Mouse (Mus musculus): ENCODE results near the gene Epb41l4b. TPM values are rescaled to one million over a fixed set of nuclear protein-coding genes. Genes with fewer than 3 reads are reported as not detected.
A peak's percentile ranks its signal among the peaks of the same experiment; 100 is the strongest.

Gene Epb41l4b
- polyA plus RNA-seq, 1 experiment from 2014 or later, result 3.8 TPM

DNA sequence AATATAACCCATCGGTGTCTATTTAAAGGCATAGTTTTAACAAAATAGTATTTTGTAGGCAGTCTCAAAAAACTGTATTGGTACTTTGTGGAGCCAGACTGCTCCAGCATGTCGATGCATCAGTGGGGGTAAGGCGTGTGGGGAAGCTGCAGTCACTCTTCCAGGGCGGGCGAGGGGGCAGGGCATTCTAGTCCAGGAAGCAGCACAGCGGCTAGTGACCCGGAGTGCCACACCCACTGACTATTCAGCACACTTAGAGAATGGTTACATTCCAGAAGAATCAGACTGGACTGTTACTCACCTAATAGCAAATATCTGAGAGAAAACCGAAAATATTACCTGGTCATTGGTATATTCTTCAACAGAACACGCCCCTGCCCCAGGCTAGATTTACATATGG lies 185.7 kb downstream of the Epb41l4b start:
- Histone ChIP-seq H3K4me3 (replicated peaks; ENCODE audit: low read length) (no peak overlapping the region), H3K36me3 (replicated peaks; ENCODE audit: control insufficient read depth, insufficient read depth) (peaks cover 26% of the 10 kb centered on the region), H3K27ac (no peak overlapping the region), H3K4me1 (replicated peaks; ENCODE audit: control insufficient read depth, insufficient read depth, low read length) (no peaks in the 10 kb centered on the region), H3K9ac (no peak overlapping the region), H3K27me3 (ENCODE audit: control insufficient read depth, insufficient read depth, low read length) (no peaks in the 10 kb centered on the region), H3K9me3 (ENCODE audit: control insufficient read depth, low read length) (no peaks in the 10 kb centered on the region), H3K4me2 (replicated peaks) (no peak overlapping the region)
- ATAC-seq (ENCODE audit: low FRiP score) (no peak), DNase-seq (ENCODE audit: low spot score) (no peak)
- WGBS, result 67% methylated on average over 9 of the region's 9 CpGs

DNA sequence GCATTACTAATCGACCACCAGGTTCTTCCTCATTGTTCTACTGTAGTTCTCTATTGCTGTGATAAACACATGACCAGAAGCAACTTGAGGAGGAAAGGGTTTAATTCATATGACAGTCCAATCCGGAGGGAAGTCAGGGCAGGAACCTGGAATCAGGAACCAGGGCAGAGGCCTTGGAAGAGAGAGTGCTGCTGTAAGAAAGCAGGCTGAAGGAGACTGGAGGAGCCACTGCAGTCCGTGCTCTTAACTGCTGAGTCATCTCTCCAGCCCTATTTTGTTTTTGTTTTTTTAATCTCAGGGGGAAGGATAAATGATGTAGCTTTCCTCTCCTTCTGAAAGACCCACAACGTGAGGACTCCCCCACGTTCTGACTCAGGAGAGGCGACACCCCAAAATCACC lies 190.0 kb downstream of the Epb41l4b start:
- no peaks in the 10 kb centered on the region for H3K9me3 ChIP-seq (ENCODE audit: control insufficient read depth, low read length)
- H3K27ac ChIP-seq, result no peak overlapping the region
- no peak overlapping the region for H3K4me3 ChIP-seq (replicated peaks; ENCODE audit: low read length)
- no peaks in the 10 kb centered on the region for H3K27me3 ChIP-seq (ENCODE audit: control insufficient read depth, insufficient read depth, low read length)
- no peaks in the 10 kb centered on the region for H3K4me1 ChIP-seq (replicated peaks; ENCODE audit: control insufficient read depth, insufficient read depth, low read length)
- no peaks in the 10 kb centered on the region for H3K36me3 ChIP-seq (replicated peaks; ENCODE audit: control insufficient read depth, insufficient read depth)
- WGBS, result 63% methylated on average over 6 of the region's 6 CpGs
- DNase-seq (ENCODE audit: low spot score) (no peak), ATAC-seq (ENCODE audit: low FRiP score) (no peak)
- no peak overlapping the region for H3K9ac ChIP-seq
- no peak overlapping the region for H3K4me2 ChIP-seq (replicated peaks)

DNA sequence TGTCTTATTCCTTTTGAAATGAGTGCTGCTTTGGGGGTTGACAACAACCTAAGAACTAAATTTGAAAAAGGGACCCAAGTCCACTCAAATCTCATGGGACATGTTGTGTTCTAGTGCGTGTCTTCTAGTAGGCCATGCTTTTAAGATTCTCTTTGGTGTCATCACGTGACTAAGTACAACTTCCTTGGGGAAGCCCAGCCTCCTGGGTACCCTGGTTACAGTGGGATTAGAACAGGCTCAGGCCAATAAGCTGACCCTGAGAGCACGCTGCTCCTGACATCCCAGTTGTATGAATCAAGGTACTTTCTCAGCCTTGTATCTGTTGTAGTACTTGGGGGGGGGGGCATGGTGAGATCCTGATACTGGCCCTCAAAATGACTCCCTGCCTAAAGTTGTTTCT lies 191.5 kb downstream of the Epb41l4b start:
- H3K27ac ChIP-seq, result no peak overlapping the region
- H3K36me3 ChIP-seq (replicated peaks; ENCODE audit: control insufficient read depth, insufficient read depth), result no peaks in the 10 kb centered on the region
- H3K4me1 ChIP-seq (replicated peaks; ENCODE audit: control insufficient read depth, insufficient read depth, low read length), result no peaks in the 10 kb centered on the region
- H3K4me2 ChIP-seq (replicated peaks), result no peak overlapping the region
- no peaks in the 10 kb centered on the region for H3K27me3 ChIP-seq (ENCODE audit: control insufficient read depth, insufficient read depth, low read length)
- WGBS, result 85% methylated on average over 3 of the region's 3 CpGs
- ATAC-seq (ENCODE audit: low FRiP score) (no peak), DNase-seq (ENCODE audit: low spot score) (no peak)
- H3K9me3 ChIP-seq (ENCODE audit: control insufficient read depth, low read length), result no peaks in the 10 kb centered on the region
- no peak overlapping the region for H3K9ac ChIP-seq
- H3K4me3 ChIP-seq (replicated peaks; ENCODE audit: low read length), result no peak overlapping the region

DNA sequence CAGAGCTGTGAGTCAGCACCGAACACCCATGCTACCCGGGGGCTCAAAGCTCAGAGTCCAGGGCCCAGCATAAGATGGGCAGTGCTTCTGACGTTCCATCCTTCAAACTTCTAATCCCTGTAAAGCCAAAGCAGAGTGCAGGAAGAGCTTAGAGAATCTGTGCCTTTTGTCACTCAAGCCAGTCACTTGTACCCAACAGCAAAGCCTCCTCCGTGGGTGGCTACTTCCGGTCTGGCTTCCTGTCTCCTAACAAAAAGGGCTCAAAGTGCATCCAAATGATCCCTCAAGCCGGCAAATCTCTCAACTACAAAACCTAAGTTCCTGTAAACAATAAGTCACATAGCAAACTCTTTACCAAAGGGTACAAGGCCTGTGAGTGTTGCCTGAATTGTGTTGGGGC lies 193.7 kb downstream of the Epb41l4b start:
- no peaks in the 10 kb centered on the region for H3K36me3 ChIP-seq (replicated peaks; ENCODE audit: control insufficient read depth, insufficient read depth)
- H3K9ac ChIP-seq, result no peak overlapping the region
- no peak overlapping the region for H3K4me3 ChIP-seq (replicated peaks; ENCODE audit: low read length)
- H3K9me3 ChIP-seq (ENCODE audit: control insufficient read depth, low read length), result no peaks in the 10 kb centered on the region
- H3K27ac ChIP-seq, result no peak overlapping the region
- H3K27me3 ChIP-seq (ENCODE audit: control insufficient read depth, insufficient read depth, low read length), result no peaks in the 10 kb centered on the region
- ATAC-seq (ENCODE audit: low FRiP score) (no peak), DNase-seq (ENCODE audit: low spot score) (no peak)
- WGBS, result 73% methylated on average over 6 of the region's 6 CpGs
- H3K4me1 ChIP-seq (replicated peaks; ENCODE audit: control insufficient read depth, insufficient read depth, low read length), result peaks cover 16% of the 10 kb centered on the region
- H3K4me2 ChIP-seq (replicated peaks), result no peak overlapping the region

DNA sequence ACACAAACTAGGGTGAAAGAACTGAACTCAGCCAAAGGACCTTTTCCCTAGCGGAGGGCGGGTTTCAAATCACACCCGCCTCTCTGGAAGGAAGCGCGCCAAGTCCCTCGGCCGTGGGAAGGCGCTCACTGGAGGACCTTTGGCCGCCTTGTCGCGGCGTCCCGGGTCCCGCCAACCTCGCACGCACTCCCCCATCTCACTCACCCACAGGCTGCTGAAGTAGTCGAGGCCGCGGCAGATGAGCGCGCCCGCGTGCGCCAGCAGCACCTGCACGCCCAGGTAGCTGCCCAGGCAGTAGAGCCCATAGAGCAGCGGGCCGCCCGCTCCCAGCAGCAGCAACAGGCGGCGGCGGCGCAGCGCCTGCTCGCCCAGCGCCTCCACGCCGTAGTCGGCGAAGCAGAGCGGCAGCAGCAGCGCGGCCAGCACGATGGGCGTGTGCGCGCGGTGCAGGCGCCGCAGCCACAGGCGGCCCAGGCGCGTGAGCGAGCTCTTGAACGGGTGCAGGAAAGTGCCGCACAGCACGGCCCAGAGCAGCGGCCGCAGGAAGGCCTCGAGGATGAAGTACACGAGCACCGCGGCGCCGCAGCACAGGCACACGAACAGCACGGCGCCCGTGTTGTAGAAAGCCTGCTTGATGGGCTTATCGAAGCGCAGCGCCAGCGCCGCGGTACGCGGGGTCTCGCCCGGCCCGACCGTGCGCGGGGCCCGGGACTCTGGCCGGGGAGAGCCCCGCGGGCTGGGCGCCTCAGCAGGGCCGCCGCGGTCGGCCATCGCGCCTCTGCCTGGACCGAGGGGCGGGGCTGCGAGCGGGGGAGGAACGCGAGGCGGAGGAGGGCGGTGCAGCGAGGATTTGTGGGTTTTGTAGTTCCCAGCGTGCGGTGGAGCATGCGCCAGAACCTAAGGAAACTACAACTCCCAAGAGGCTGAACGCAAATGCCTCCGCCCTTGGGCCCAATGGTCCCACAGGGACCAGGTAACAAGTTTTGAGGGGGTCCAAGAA lies 196.3 kb downstream of the Epb41l4b start, which contains the start of gene Tmem245:
Gene Tmem245, minus strand, starts transcription at position 797 of the 1,000 bp plus-strand sequence.
- peak within 1 kb of the TSS; percentile 68 for H3K9ac ChIP-seq
- peak; percentile 94 for DNase-seq (ENCODE audit: low spot score)
- H3K27me3 ChIP-seq (ENCODE audit: control insufficient read depth, insufficient read depth, low read length), result no peaks in the 10 kb centered on the region
- WGBS, result under 1% methylated on average over 106 of the region's 107 CpGs
- H3K4me2 ChIP-seq (replicated peaks), result peak within 1 kb of the TSS; percentile 92
- ATAC-seq (ENCODE audit: low FRiP score), result peak; percentile 96
- no peaks in the 10 kb centered on the region for H3K36me3 ChIP-seq (replicated peaks; ENCODE audit: control insufficient read depth, insufficient read depth)
- H3K4me3 ChIP-seq (replicated peaks; ENCODE audit: low read length), result peak within 1 kb of the TSS; percentile 58
- peaks cover 16% of the 10 kb centered on the region for H3K4me1 ChIP-seq (replicated peaks; ENCODE audit: control insufficient read depth, insufficient read depth, low read length)
- H3K27ac ChIP-seq, result peak within 1 kb of the TSS; percentile 85
- H3K9me3 ChIP-seq (ENCODE audit: control insufficient read depth, low read length), result no peaks in the 10 kb centered on the region

DNA sequence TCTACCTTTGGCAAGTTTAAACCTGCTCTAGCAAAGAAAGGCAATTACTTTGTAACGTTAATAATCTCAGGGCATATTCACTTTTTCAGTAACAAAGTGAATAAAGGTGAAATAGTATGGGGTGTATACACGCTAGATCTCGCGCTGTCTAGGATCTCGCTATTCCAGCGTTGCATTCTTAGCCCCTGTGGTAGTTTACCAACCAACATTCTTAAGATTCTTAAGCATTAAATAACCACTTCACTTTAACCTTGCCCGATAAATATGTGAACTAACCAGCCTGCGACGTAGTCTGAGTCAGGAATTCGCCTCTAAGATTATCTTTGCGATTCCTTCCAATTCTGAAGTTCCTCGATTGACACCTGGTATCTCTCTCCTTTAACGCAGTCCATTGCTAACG lies 197.1 kb downstream of the Epb41l4b start:
- under 1% methylated on average over 14 of the region's 14 CpGs for WGBS
- H3K9ac ChIP-seq, result peak overlapping the region; percentile 68
- no peaks in the 10 kb centered on the region for H3K9me3 ChIP-seq (ENCODE audit: control insufficient read depth, low read length)
- H3K27me3 ChIP-seq (ENCODE audit: control insufficient read depth, insufficient read depth, low read length), result no peaks in the 10 kb centered on the region
- peak overlapping the region; percentile 92 for H3K4me2 ChIP-seq (replicated peaks)
- ATAC-seq (ENCODE audit: low FRiP score) (no peak), DNase-seq (ENCODE audit: low spot score) (peak; percentile 26)
- H3K36me3 ChIP-seq (replicated peaks; ENCODE audit: control insufficient read depth, insufficient read depth), result no peaks in the 10 kb centered on the region
- peak overlapping the region; percentile 58 for H3K4me3 ChIP-seq (replicated peaks; ENCODE audit: low read length)
- H3K27ac ChIP-seq, result no peak overlapping the region
- peaks cover 16% of the 10 kb centered on the region for H3K4me1 ChIP-seq (replicated peaks; ENCODE audit: control insufficient read depth, insufficient read depth, low read length)

DNA sequence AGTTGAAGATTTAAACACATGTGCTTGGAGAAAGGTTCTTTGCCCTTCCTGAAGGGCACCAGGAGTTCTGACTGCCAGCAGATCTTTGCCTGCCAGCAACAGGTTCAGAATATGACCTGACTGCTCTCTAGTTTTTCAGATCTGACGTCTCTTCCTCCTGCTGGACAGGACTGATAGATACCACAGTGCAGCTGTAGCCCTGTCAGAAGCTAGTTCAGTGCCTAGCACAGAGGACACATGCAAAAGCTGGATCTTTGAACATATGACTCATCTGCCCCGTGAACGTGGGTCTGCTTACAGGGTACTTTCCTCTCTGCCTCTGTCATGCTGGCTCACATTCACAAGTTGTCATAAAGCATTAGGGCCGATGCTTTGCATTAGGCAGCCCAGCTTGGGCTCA lies 199.0 kb downstream of the Epb41l4b start:
- Histone ChIP-seq H3K9ac (no peak overlapping the region), H3K4me2 (replicated peaks) (no peak overlapping the region), H3K36me3 (replicated peaks; ENCODE audit: control insufficient read depth, insufficient read depth) (no peaks in the 10 kb centered on the region), H3K4me1 (replicated peaks; ENCODE audit: control insufficient read depth, insufficient read depth, low read length) (peaks cover 16% of the 10 kb centered on the region), H3K27me3 (ENCODE audit: control insufficient read depth, insufficient read depth, low read length) (no peaks in the 10 kb centered on the region), H3K27ac (no peak overlapping the region), H3K4me3 (replicated peaks; ENCODE audit: low read length) (no peak overlapping the region), H3K9me3 (ENCODE audit: control insufficient read depth, low read length) (no peaks in the 10 kb centered on the region)
- DNase-seq (ENCODE audit: low spot score) (no peak), ATAC-seq (ENCODE audit: low FRiP score) (no peak)
- 69% methylated on average over 4 of the region's 4 CpGs for WGBS

DNA sequence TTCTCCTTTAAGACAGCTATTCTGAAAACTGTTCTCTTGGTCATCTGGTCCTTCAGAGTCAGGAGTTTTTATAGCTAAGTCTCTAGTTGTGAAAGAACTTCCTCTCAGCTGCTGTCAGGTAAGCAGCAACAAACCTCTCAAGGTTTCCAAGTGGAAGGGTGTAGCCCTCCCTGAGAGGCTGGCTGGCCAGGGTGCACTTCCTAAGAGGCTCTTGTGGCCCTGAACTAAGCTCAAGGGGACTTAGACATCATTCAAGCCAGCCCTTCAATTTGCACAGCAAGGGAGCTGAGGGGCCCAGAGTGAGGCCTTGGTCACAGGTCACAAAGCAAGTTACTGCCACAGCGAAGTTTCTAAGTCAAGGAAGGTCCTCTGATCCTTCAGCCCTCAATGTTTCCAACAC lies 200.0 kb downstream of the Epb41l4b start:
- no peak overlapping the region for H3K4me3 ChIP-seq (replicated peaks; ENCODE audit: low read length)
- no peaks in the 10 kb centered on the region for H3K36me3 ChIP-seq (replicated peaks; ENCODE audit: control insufficient read depth, insufficient read depth)
- 35% methylated on average over 1 of the region's 1 CpGs for WGBS
- H3K4me1 ChIP-seq (replicated peaks; ENCODE audit: control insufficient read depth, insufficient read depth, low read length), result peaks cover 16% of the 10 kb centered on the region
- no peak overlapping the region for H3K9ac ChIP-seq
- DNase-seq (ENCODE audit: low spot score) (no peak), ATAC-seq (ENCODE audit: low FRiP score) (no peak)
- no peaks in the 10 kb centered on the region for H3K27me3 ChIP-seq (ENCODE audit: control insufficient read depth, insufficient read depth, low read length)
- no peak overlapping the region for H3K4me2 ChIP-seq (replicated peaks)
- H3K27ac ChIP-seq, result no peak overlapping the region
- no peaks in the 10 kb centered on the region for H3K9me3 ChIP-seq (ENCODE audit: control insufficient read depth, low read length)

DNA sequence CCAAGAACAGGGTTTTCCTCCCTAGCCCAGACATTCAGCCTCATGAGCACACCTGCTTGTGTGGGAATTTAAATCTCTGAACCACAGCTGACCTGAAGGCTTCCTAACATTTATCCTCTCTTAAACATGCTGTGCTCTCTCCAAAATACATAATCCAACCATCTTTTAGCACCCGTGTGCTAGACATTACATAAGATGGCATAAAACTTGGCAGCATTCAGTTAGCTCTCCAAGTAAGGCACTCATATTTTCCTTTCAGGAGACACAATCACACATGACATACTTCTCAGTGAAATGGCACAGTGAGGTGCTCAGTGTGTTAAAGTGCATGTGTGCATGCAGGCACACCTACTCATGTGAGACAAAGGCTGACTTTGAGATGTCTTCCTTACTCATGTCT lies 200.7 kb downstream of the Epb41l4b start:
- DNase-seq (ENCODE audit: low spot score) (no peak), ATAC-seq (ENCODE audit: low FRiP score) (no peak)
- Histone ChIP-seq H3K36me3 (replicated peaks; ENCODE audit: control insufficient read depth, insufficient read depth) (no peaks in the 10 kb centered on the region), H3K27me3 (ENCODE audit: control insufficient read depth, insufficient read depth, low read length) (no peaks in the 10 kb centered on the region), H3K4me1 (replicated peaks; ENCODE audit: control insufficient read depth, insufficient read depth, low read length) (peaks cover 16% of the 10 kb centered on the region), H3K4me2 (replicated peaks) (no peak overlapping the region), H3K4me3 (replicated peaks; ENCODE audit: low read length) (no peak overlapping the region), H3K27ac (no peak overlapping the region), H3K9me3 (ENCODE audit: control insufficient read depth, low read length) (no peaks in the 10 kb centered on the region), H3K9ac (no peak overlapping the region)
- 90% methylated on average over 1 of the region's 1 CpGs for WGBS

Data from hindbrain, embryonic 14.5 days (tissue).